Mouse (Mus musculus) lung, adult 2 months (tissue): ENCODE results near the gene Olfr49.

Source experiments
- CTCF ChIP-seq: fragments of 200-500 bp; IDR thresholded peaks from 2 replicates; pipeline ENCODE4 v1.5.1; 2011; ENCODE audit warnings: mild to moderate bottlenecking, low read length, control low read depth; ENCODE audit not compliant: insufficient read depth
- POLR2A ChIP-seq: fragments of 200-500 bp; IDR thresholded peaks from 2 replicates; pipeline ENCODE4 v1.6.1; 2011; ENCODE audit warnings: low read depth, mild to moderate bottlenecking, control low read depth, low read length, borderline replicate concordance; ENCODE audit errors: extremely low read depth

DNA sequence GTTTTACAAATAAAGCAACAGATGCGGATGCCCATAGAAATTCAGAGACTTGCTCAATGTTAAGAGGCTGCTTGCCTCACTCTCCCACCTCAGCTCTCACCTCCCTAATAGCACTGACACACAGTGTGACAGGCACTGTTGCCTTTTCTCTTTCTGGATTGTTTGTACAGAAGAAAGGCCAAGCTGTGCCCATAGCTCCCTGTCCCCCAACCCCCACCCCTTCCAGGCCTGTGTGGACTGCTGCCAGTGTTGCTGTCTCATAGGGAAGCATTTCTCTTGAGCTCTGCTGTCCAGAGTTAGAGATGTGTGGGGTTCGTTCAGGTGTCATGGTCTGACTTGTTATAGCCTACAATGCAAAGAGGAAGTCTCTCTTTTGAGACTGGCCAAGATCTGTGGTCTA lies 24.5 kb downstream of the Olfr49 start:
- no peak for TF ChIP-seq CTCF
- TF ChIP-seq POLR2A = no peak
